Mouse (Mus musculus): ENCODE data around the gene Kalrn. TPM values are rescaled to one million over a fixed set of nuclear protein-coding genes. Genes with fewer than 3 reads are reported as not detected.

Kalrn gene
- total and polyA plus RNA-seq, 2 experiments from 2014 or later = 19.4 to 44.5 TPM

GRCm38 (mm10) chr16:34110840-34111625 is 462.3 kb downstream of the Kalrn start:
- no peak for ATAC-seq (ENCODE audit: insufficient read depth, low read depth)
- H3K27me3 ChIP-seq (ENCODE audit: control insufficient read depth, insufficient read depth, low read length) = no peaks in the 10 kb centered on the region
- no peak for DNase-seq (ENCODE audit: low spot score)
- H3K9ac ChIP-seq (replicated peaks; ENCODE audit: low read depth, low read length) = no peak overlapping the region
- H3K4me1 ChIP-seq (ENCODE audit: control insufficient read depth, insufficient read depth) = no peaks in the 10 kb centered on the region
- H3K27ac ChIP-seq (ENCODE audit: low read depth) = no peak overlapping the region
- WGBS = 86% methylated on average over 7 of the region's 7 CpGs
- peaks cover 13% of the 10 kb centered on the region for H3K36me3 ChIP-seq (replicated peaks; ENCODE audit: control insufficient read depth, insufficient read depth, low read length)
- no peak overlapping the region for H3K4me2 ChIP-seq (ENCODE audit: low read depth, low read length)
- no peak for TF ChIP-seq CTCF (IDR thresholded peaks at IDR 0.05; ENCODE audit: low read depth)
- no peak for TF ChIP-seq EP300 (IDR thresholded peaks at IDR 0.05; ENCODE audit: low read depth)
- H3K9me3 ChIP-seq (replicated peaks; ENCODE audit: control insufficient read depth, low read length) = no peaks in the 10 kb centered on the region
- H3K4me3 ChIP-seq (ENCODE audit: low read depth, low read length) = no peak overlapping the region

- ATAC-seq (ENCODE audit: insufficient read depth, low read depth) = no peak
- Histone ChIP-seq H3K36me3 (replicated peaks; ENCODE audit: control insufficient read depth, insufficient read depth, low read length) (no peaks in the 10 kb centered on the region), H3K4me3 (ENCODE audit: low read depth, low read length) (no peak overlapping the region), H3K9me3 (replicated peaks; ENCODE audit: control insufficient read depth, low read length) (no peaks in the 10 kb centered on the region), H3K27me3 (ENCODE audit: control insufficient read depth, insufficient read depth, low read length) (no peaks in the 10 kb centered on the region), H3K9ac (replicated peaks; ENCODE audit: low read depth, low read length) (no peak overlapping the region), H3K4me2 (ENCODE audit: low read depth, low read length) (no peak overlapping the region), H3K27ac (ENCODE audit: low read depth) (no peak overlapping the region), H3K4me1 (ENCODE audit: control insufficient read depth, insufficient read depth) (peaks cover 13% of the 10 kb centered on the region; the same call in 1 of the 2 replicates)
- no peak for DNase-seq (ENCODE audit: low spot score)
- TF ChIP-seq CTCF (IDR thresholded peaks at IDR 0.05; ENCODE audit: low read depth) = no peak
- no peak for TF ChIP-seq EP300 (IDR thresholded peaks at IDR 0.05; ENCODE audit: low read depth)
- 76% methylated on average over 6 of the region's 6 CpGs for WGBS
These were observed 468.9 kb downstream of the Kalrn start for GRCm38 (mm10) chr16:34104427-34104826.

- no peaks in the 10 kb centered on the region for H3K36me3 ChIP-seq (replicated peaks; ENCODE audit: control insufficient read depth, insufficient read depth, low read length)
- 21% methylated on average over 5 of the region's 5 CpGs for WGBS
- H3K9ac ChIP-seq (replicated peaks; ENCODE audit: low read depth, low read length) = 0 out of 2 replicates have a peak overlapping the region, but pooled peaks have one; percentile 6
These were observed 470.6 kb downstream of the Kalrn start for GRCm38 (mm10) chr16:34102742-34103141.

GRCm38 (mm10) chr16:34099795-34100194 is 473.5 kb downstream of the Kalrn start:
- no peaks in the 10 kb centered on the region for H3K27me3 ChIP-seq (ENCODE audit: control insufficient read depth, insufficient read depth, low read length)
- WGBS = 61% methylated on average over 3 of the region's 3 CpGs
- H3K4me2 ChIP-seq (ENCODE audit: low read depth, low read length) = no peak overlapping the region
- DNase-seq (ENCODE audit: low spot score) (no peak), ATAC-seq (ENCODE audit: insufficient read depth, low read depth) (no peak)
- no peak overlapping the region for H3K27ac ChIP-seq (ENCODE audit: low read depth)
- H3K4me3 ChIP-seq (ENCODE audit: low read depth, low read length) = no peak overlapping the region
- no peaks in the 10 kb centered on the region for H3K36me3 ChIP-seq (replicated peaks; ENCODE audit: control insufficient read depth, insufficient read depth, low read length)
- no peaks in the 10 kb centered on the region for H3K9me3 ChIP-seq (replicated peaks; ENCODE audit: control insufficient read depth, low read length)
- peaks cover 20% of the 10 kb centered on the region for H3K4me1 ChIP-seq (ENCODE audit: control insufficient read depth, insufficient read depth)
- H3K9ac ChIP-seq (replicated peaks; ENCODE audit: low read depth, low read length) = no peak overlapping the region
- TF ChIP-seq CTCF (IDR thresholded peaks at IDR 0.05; ENCODE audit: low read depth) (no peak), EP300 (IDR thresholded peaks at IDR 0.05; ENCODE audit: low read depth) (no peak)

More at GRCm38 (mm10) chr16:34102742-34103141, 470.6 kb downstream of the Kalrn start:
- Histone ChIP-seq H3K4me3 (ENCODE audit: low read depth, low read length) (no peak overlapping the region), H3K27ac (ENCODE audit: low read depth) (peak overlapping the region; percentile 54), H3K27me3 (ENCODE audit: control insufficient read depth, insufficient read depth, low read length) (no peaks in the 10 kb centered on the region), H3K4me1 (ENCODE audit: control insufficient read depth, insufficient read depth) (peaks cover 13% of the 10 kb centered on the region; the same call in 1 of the 2 replicates), H3K4me2 (ENCODE audit: low read depth, low read length) (no peak overlapping the region), H3K9me3 (replicated peaks; ENCODE audit: control insufficient read depth, low read length) (no peaks in the 10 kb centered on the region)
- DNase-seq (ENCODE audit: low spot score) (no peak), ATAC-seq (ENCODE audit: insufficient read depth, low read depth) (peak; percentile 47)
- TF ChIP-seq CTCF (IDR thresholded peaks at IDR 0.05; ENCODE audit: low read depth) (no peak), EP300 (IDR thresholded peaks at IDR 0.05; ENCODE audit: low read depth) (no peak)

- Histone ChIP-seq H3K4me2 (ENCODE audit: low read depth, low read length) (peak overlapping the region; percentile 84), H3K36me3 (replicated peaks; ENCODE audit: control insufficient read depth, insufficient read depth, low read length) (no peaks in the 10 kb centered on the region), H3K4me3 (ENCODE audit: low read depth, low read length) (peak overlapping the region; percentile 85), H3K9me3 (replicated peaks; ENCODE audit: control insufficient read depth, low read length) (no peaks in the 10 kb centered on the region), H3K9ac (replicated peaks; ENCODE audit: low read depth, low read length) (peak overlapping the region; percentile 80), H3K27ac (ENCODE audit: low read depth) (peak overlapping the region; percentile 89), H3K4me1 (ENCODE audit: control insufficient read depth, insufficient read depth) (peaks cover 15% of the 10 kb centered on the region), H3K27me3 (ENCODE audit: control insufficient read depth, insufficient read depth, low read length) (no peaks in the 10 kb centered on the region)
- peak; percentile 82 for DNase-seq (ENCODE audit: low spot score)
- ATAC-seq (ENCODE audit: insufficient read depth, low read depth) = peak; percentile 88
- under 1% methylated on average over 34 of the region's 34 CpGs for WGBS
- TF ChIP-seq CTCF (IDR thresholded peaks at IDR 0.05; ENCODE audit: low read depth) = no peak
- no peak for TF ChIP-seq EP300 (IDR thresholded peaks at IDR 0.05; ENCODE audit: low read depth)
These were observed 477.7 kb downstream of the Kalrn start for GRCm38 (mm10) chr16:34095548-34096141.

Measured in heart, postnatal 0 days (tissue).